Mouse (Mus musculus): ENCODE data around the gene Lpin1. TPM values are rescaled to one million over a fixed set of nuclear protein-coding genes. Genes with fewer than 3 reads are reported as not detected.

Gene Lpin1
- 6.8 TPM in 2 replicates for polyA plus RNA-seq (2015; fragmentation: Nextera tagmentation; extraction: Ambion mirVana)

DNA sequence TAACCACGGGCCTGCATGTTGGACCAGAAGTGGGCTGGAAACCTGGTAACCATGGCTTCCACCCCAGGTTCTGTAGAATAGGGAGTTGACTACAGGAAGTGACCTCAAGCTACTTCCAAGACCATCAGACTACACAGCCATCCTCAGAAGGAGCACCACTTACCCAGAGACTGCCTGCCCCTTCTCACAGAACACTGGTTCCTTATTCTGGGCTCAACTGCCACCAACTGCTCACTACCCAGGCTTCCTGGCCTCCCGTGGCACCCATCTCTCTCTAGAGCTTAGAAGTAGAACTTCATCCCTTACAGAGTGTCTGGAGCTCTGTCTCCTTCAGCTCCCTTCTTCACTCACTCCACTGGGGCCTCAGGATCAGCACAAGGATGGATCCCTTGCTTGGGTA lies at the start of gene Lpin1:
Gene Lpin1 (minus strand): TSS at position 31 of the 400 bp plus-strand sequence.
- 65% methylated on average over 2 of the region's 2 CpGs for WGBS
- no peak within 1 kb of the TSS for H3K4me2 ChIP-seq

DNA sequence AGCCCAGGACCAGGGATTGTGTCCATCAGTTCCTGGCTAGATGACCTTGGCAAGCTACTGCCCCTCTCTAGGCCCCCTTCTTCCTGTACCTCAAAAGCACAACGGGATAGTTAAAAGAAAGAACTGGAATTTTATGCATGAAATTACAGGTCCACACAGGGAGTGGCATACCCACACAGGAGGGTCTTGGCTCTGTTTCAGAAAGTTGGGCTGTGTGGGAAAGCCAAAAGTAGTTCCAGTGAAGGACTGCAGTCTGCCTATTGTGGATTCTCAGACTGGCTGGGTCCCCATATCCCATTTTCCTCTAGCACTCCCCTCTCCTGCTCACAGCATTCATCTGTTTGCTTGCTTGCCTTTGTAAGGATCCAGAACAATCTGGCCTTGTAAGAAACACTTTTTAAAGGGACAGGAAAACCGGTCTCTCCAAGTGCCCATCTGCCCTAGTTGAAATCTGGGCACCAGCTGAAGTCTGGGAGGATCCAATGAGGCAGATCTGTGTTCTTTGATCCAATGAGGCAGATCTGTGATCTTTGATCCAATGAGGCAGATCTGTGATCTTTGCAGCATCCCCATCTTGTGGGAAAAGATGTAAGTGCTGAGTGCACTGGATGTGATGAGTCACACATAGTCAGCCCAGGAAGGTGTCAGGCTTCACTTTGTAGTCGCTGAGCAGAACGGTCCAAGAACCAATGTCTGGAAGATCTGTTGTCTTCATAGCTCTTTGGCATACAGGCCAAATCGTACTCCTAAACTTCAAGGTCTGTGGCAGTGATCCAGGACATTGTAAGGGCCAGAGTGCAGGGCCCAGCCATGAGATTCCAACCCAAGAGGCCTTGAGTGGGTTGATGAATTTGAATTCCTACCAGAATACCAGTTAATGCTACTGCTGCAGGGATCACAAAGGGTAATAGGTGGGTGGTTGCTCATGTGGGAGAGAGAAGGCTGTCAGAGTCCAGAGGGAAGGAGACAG lies 46.4 kb upstream of the Lpin1 start:
- H3K27me3 ChIP-seq, result peaks cover 36% of the 10 kb centered on the region
- H3K27ac ChIP-seq, result no peak overlapping the region
- H3K4me2 ChIP-seq, result no peak overlapping the region
- WGBS, result 65% methylated on average over 5 of the region's 5 CpGs
- H3K9me3 ChIP-seq (replicated peaks), result no peaks in the 10 kb centered on the region
- no peak overlapping the region for H3K4me3 ChIP-seq
- peaks cover 8% of the 10 kb centered on the region for H3K4me1 ChIP-seq (replicated peaks)
- no peak for ATAC-seq (replicated peaks; ENCODE audit: insufficient number of reproducible peaks, insufficient read depth, low FRiP score, low read depth)
- no peaks in the 10 kb centered on the region for H3K36me3 ChIP-seq
- H3K9ac ChIP-seq, result no peak overlapping the region

More for the DNA sequence above, at the start of gene Lpin1:
- no peaks in the 10 kb centered on the region for H3K27me3 ChIP-seq
- no peak within 1 kb of the TSS for H3K9ac ChIP-seq
- H3K36me3 ChIP-seq, result no peaks in the 10 kb centered on the region
- no peaks in the 10 kb centered on the region for H3K4me1 ChIP-seq (replicated peaks)
- no peak within 1 kb of the TSS for H3K4me3 ChIP-seq
- ATAC-seq (replicated peaks; ENCODE audit: insufficient number of reproducible peaks, insufficient read depth, low FRiP score, low read depth), result no peak
- H3K27ac ChIP-seq, result no peak within 1 kb of the TSS
- H3K9me3 ChIP-seq (replicated peaks), result no peaks in the 10 kb centered on the region

DNA sequence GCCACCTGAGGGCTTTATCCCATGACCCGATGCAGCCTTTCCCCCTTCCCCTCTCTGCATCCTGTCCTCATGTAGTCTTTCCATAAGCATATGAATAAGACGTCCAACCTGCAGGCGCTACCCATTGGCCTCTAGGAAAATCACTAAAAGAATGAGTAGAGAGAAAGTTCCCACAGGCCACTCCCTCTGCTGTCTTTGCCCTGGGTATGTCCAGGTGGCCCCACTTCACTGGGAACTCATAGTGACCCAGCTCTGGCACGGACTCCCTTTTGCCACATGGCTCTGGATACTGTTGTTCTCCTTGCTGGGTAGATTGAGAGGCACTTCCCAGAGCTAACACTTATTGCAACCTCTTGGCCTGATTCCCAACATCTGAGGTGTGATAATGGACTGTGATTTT lies 44.8 kb upstream of the Lpin1 start:
- Histone ChIP-seq H3K36me3 (no peaks in the 10 kb centered on the region), H3K27me3 (peaks cover 36% of the 10 kb centered on the region), H3K9ac (no peak overlapping the region), H3K4me2 (no peak overlapping the region), H3K9me3 (replicated peaks) (no peaks in the 10 kb centered on the region), H3K4me3 (no peak overlapping the region), H3K27ac (no peak overlapping the region), H3K4me1 (replicated peaks) (peaks cover 8% of the 10 kb centered on the region)
- WGBS, result 61% methylated on average over 4 of the region's 4 CpGs
- ATAC-seq (replicated peaks; ENCODE audit: insufficient number of reproducible peaks, insufficient read depth, low FRiP score, low read depth), result no peak

DNA sequence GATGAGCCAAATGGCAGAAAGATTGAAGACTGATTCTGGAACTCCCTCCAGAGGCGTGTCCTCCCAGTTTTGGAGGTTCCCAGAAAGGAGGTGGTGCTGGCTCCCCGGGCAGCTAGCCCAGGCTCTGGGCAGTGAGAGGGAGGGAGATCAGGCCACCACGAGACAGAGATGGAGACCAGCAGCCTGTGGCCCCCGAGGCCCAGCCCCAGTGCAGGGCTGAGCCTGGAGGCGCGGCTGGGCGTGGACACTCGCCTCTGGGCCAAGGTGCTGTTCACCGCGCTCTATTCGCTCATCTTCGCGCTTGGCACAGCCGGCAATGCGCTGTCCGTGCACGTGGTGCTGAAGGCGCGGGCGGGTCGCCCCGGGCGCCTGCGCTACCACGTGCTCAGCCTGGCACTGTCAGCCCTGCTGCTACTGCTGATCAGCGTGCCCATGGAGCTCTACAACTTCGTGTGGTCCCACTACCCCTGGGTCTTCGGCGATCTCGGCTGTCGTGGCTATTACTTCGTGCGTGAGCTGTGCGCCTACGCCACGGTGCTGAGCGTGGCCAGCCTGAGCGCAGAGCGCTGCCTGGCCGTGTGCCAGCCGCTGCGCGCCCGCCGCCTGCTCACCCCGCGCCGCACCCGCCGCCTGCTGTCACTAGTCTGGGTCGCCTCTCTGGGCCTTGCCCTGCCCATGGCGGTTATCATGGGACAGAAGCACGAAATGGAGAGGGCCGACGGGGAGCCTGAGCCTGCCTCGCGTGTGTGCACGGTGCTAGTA lies 42.7 kb upstream of the Lpin1 start, which contains the start of gene Ntsr2:
Gene Ntsr2 (plus strand): TSS at position 51 of the 762 bp plus-strand sequence.
- H3K4me2 ChIP-seq, result peak within 1 kb of the TSS; percentile 68
- H3K4me3 ChIP-seq, result peak within 1 kb of the TSS; percentile 37
- no peak within 1 kb of the TSS for H3K27ac ChIP-seq
- peaks cover 18% of the 10 kb centered on the region for H3K4me1 ChIP-seq (replicated peaks)
- H3K36me3 ChIP-seq, result no peaks in the 10 kb centered on the region
- H3K9me3 ChIP-seq (replicated peaks), result no peaks in the 10 kb centered on the region
- H3K27me3 ChIP-seq, result peaks cover 36% of the 10 kb centered on the region
- H3K9ac ChIP-seq, result no peak within 1 kb of the TSS
- WGBS, result 5% methylated on average over 58 of the region's 58 CpGs
- peak; percentile 80 for ATAC-seq (replicated peaks; ENCODE audit: insufficient number of reproducible peaks, insufficient read depth, low FRiP score, low read depth)

GRCm38 (mm10) chr12:16649819-16650218 lies 39.1 kb upstream of the Lpin1 start:
- H3K4me2 ChIP-seq, result peak overlapping the region; percentile 7; the same call in 1 of the 2 replicates
- peak overlapping the region; percentile 78 for H3K27ac ChIP-seq
- no peaks in the 10 kb centered on the region for H3K36me3 ChIP-seq
- H3K27me3 ChIP-seq, result peaks cover 21% of the 10 kb centered on the region
- H3K4me1 ChIP-seq (replicated peaks), result peaks cover 21% of the 10 kb centered on the region
- H3K9me3 ChIP-seq (replicated peaks), result no peaks in the 10 kb centered on the region
- ATAC-seq (replicated peaks; ENCODE audit: insufficient number of reproducible peaks, insufficient read depth, low FRiP score, low read depth), result peak; percentile 44; the same call in 1 of the 2 replicates
- no peak overlapping the region for H3K4me3 ChIP-seq
- H3K9ac ChIP-seq, result no peak overlapping the region
- 30% methylated on average over 6 of the region's 6 CpGs for WGBS

DNA sequence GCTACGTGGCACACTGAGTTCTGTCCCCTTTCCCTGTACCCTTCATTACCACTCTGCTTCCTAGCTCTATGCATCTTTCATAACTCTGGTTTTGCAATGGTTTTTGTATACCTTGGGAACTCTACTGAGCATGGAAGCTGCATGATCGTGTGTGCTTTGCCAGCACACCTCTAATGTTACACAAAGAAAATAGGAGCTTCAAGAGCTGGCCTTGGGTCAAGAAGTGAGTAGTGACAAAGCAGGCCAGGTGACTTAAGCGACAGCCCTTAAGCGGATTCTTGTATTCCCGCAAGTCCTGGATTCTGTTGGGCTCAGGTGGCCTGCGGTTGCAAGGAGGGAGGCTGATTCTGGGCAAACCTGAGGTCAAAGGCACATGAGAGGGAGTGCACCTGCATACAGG lies 37.5 kb upstream of the Lpin1 start:
- Histone ChIP-seq H3K9ac (no peak overlapping the region), H3K27me3 (peaks cover 7% of the 10 kb centered on the region), H3K4me1 (replicated peaks) (peaks cover 30% of the 10 kb centered on the region), H3K9me3 (replicated peaks) (no peaks in the 10 kb centered on the region), H3K36me3 (no peaks in the 10 kb centered on the region), H3K27ac (no peak overlapping the region), H3K4me3 (no peak overlapping the region), H3K4me2 (no peak overlapping the region)
- no peak for ATAC-seq (replicated peaks; ENCODE audit: insufficient number of reproducible peaks, insufficient read depth, low FRiP score, low read depth)
- WGBS, result 92% methylated on average over 6 of the region's 6 CpGs

DNA sequence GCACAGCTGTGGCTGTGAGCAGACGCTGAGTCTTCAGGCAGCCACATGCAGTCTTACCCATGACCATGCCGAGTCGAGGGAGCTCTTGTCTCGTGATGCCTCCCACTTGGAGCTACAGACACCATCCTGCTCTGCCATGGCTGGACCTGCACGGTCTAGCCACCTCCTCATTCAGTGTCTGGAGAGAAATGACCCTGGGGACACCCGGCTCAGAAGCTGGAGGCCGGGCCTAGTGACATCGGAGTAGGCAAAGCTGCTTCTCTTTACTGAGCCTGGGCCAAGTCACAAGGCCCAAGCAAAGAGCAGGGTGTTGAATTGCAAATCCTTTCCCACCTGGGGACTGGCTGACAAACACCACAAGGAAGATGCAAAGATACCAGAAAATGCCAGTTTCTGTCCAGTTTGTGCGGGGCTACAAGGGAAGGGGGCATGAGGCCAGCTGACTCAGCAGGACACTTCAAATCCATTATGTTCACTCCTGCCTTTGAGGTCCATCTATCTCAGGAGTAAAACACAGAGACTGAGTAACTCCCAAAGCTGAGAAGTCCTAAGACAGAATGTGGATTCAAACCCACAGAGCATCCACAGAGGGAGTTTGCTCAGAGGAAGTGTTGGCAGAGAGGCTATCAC lies 36.1 kb upstream of the Lpin1 start:
- no peak overlapping the region for H3K4me2 ChIP-seq
- no peaks in the 10 kb centered on the region for H3K36me3 ChIP-seq
- H3K9me3 ChIP-seq (replicated peaks), result no peaks in the 10 kb centered on the region
- H3K4me3 ChIP-seq, result no peak overlapping the region
- no peak overlapping the region for H3K9ac ChIP-seq
- no peak for ATAC-seq (replicated peaks; ENCODE audit: insufficient number of reproducible peaks, insufficient read depth, low FRiP score, low read depth)
- H3K27ac ChIP-seq, result no peak overlapping the region
- 49% methylated on average over 9 of the region's 9 CpGs for WGBS
- no peaks in the 10 kb centered on the region for H3K27me3 ChIP-seq
- peaks cover 29% of the 10 kb centered on the region for H3K4me1 ChIP-seq (replicated peaks)

- no peak overlapping the region for H3K4me2 ChIP-seq
- H3K27me3 ChIP-seq, result no peaks in the 10 kb centered on the region
- H3K27ac ChIP-seq, result 0 out of 2 replicates have a peak overlapping the region, but pooled peaks have one; percentile 83
- no peak overlapping the region for H3K4me3 ChIP-seq
- no peak for ATAC-seq (replicated peaks; ENCODE audit: insufficient number of reproducible peaks, insufficient read depth, low FRiP score, low read depth)
- no peaks in the 10 kb centered on the region for H3K9me3 ChIP-seq (replicated peaks)
- peaks cover 24% of the 10 kb centered on the region for H3K4me1 ChIP-seq (replicated peaks)
- H3K36me3 ChIP-seq, result no peaks in the 10 kb centered on the region
- WGBS, result 71% methylated on average over 8 of the region's 8 CpGs
- no peak overlapping the region for H3K9ac ChIP-seq
Observed at GRCm38 (mm10) chr12:16644698-16645097, 33.9 kb upstream of the Lpin1 start.

GRCm38 (mm10) chr12:16643508-16644345 lies 33.0 kb upstream of the Lpin1 start:
- H3K27ac ChIP-seq, result peak overlapping the region; percentile 83
- H3K4me2 ChIP-seq, result no peak overlapping the region
- H3K9ac ChIP-seq, result peak overlapping the region; percentile 36
- ATAC-seq (replicated peaks; ENCODE audit: insufficient number of reproducible peaks, insufficient read depth, low FRiP score, low read depth), result peak; percentile 60; the same call in 1 of the 2 replicates
- no peaks in the 10 kb centered on the region for H3K9me3 ChIP-seq (replicated peaks)
- H3K27me3 ChIP-seq, result no peaks in the 10 kb centered on the region
- H3K4me3 ChIP-seq, result no peak overlapping the region
- WGBS, result 34% methylated on average over 12 of the region's 12 CpGs
- H3K36me3 ChIP-seq, result no peaks in the 10 kb centered on the region
- peaks cover 23% of the 10 kb centered on the region for H3K4me1 ChIP-seq (replicated peaks)

DNA sequence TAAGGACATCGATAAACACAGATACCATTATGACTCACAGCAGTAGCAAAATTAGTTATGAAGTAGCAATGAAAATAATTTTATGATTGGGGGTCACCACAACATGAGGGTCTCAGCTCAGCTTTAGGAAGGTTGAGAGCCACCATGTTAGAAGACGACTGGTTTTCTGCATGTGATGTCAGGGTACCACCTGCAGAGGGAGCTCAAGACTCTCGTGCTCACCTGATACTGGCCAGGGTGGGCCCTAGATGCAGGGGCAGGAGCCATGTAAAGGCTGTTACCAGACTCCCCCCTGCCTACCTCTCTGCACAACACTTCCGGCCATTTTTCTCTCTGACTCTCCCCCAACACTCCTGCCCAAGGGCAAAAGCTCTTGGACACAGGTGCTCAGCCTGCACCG lies 31.2 kb upstream of the Lpin1 start:
- no peak overlapping the region for H3K9ac ChIP-seq
- H3K4me1 ChIP-seq (replicated peaks), result peaks cover 24% of the 10 kb centered on the region
- H3K4me2 ChIP-seq, result no peak overlapping the region
- no peaks in the 10 kb centered on the region for H3K27me3 ChIP-seq
- H3K36me3 ChIP-seq, result no peaks in the 10 kb centered on the region
- H3K27ac ChIP-seq, result no peak overlapping the region
- ATAC-seq (replicated peaks; ENCODE audit: insufficient number of reproducible peaks, insufficient read depth, low FRiP score, low read depth), result no peak
- H3K4me3 ChIP-seq, result no peak overlapping the region
- no peaks in the 10 kb centered on the region for H3K9me3 ChIP-seq (replicated peaks)
- WGBS, result 58% methylated on average over 5 of the region's 5 CpGs

Data from heart, embryonic 15.5 days (tissue).